In the genomic region with DNA sequence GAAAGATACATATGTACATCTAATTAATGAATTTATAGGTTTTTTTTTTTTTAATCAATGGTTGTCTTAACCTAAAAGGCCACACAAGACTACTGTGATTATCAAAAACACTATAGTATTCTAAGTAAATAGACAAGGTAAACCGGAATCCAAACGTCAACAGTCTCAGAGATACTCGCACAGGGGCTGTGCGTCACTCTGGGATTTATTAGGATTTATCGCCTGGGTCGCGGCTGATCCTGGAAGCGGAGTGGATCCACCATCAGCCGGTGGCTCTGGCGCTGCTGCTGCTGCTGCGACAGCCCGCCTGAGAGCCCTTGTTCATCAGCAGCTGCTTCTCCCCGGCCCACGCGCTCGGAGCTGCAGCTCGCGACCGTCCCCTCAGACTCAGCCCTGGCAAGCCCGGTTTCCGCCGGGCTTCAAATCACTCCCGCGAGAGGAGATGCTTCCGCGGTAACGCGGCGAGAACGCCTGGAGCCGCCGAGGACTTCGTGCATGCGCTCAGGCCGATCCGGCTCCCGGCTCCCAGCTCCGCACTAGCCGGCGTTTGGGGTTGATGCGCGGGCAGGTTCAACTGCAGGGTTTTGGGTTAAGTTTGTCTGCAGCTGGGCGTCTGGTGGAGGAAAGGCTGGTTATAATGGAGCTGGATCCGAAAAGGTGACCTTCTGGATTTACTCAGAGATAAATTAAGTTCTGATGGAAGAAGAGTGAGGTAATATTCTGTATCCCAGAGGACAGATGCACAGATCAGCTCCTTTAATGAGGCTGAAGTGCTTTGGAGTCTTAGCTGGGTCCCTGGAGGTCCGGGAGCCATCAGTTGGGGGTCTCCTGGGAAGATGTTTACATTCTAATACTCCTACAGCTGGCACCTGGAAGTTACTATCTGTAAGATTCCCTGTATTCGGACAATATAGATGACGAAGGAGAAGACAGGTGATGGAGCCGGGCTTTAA, we compare ENCODE assay signal across 8 mouse cellular contexts. TPM values are rescaled to one million over a fixed set of nuclear protein-coding genes. Genes with fewer than 3 reads are reported as not detected.
A peak's percentile ranks its signal among the peaks of the same experiment; 100 is the strongest.
DNase-seq lines count a peak whose midpoint lies in the region; ATAC-seq and TF ChIP-seq lines count a peak whose summit lies in the region.

No protein-coding gene starts in this region.

- peak overlapping the region; percentile 78 for H3K4me2 ChIP-seq in lung, embryonic 14.5 days

- TF ChIP-seq CTCF in ES-Bruce4 (IDR thresholded peaks at IDR 0.05; ENCODE audit: low read depth, low read length) = no peak
- no peak for TF ChIP-seq CTCF in lung, embryonic 14.5 days (IDR thresholded peaks at IDR 0.05; ENCODE audit: low read depth)

- TF ChIP-seq EP300 in ES-Bruce4 (IDR thresholded peaks at IDR 0.05; ENCODE audit: insufficient read depth, low read depth, low read length) = no peak

- H3K27ac ChIP-seq in ES-Bruce4 (ENCODE audit: insufficient read depth, low read length) = no peak overlapping the region
- peak overlapping the region; percentile 87 for H3K27ac ChIP-seq in hindbrain, embryonic 10.5 days
- H3K27ac ChIP-seq in lung, embryonic 14.5 days (ENCODE audit: low read depth) = peak overlapping the region; percentile 84

- no peaks in the 10 kb centered on the region for H3K36me3 ChIP-seq in ES-Bruce4 (ENCODE audit: control insufficient read depth, insufficient read depth, low read length, poor library complexity, severe bottlenecking)
- no peaks in the 10 kb centered on the region for H3K36me3 ChIP-seq in hindbrain, embryonic 10.5 days
- no peaks in the 10 kb centered on the region for H3K36me3 ChIP-seq in lung, embryonic 14.5 days (ENCODE audit: insufficient read depth)

- peak; percentile 96 for ATAC-seq in lung, embryonic 14.5 days (ENCODE audit: insufficient read depth)
- ATAC-seq in neutrophil, adult 5-6 weeks (ENCODE audit: extremely low read depth, insufficient number of reproducible peaks, low FRiP score, poor library complexity, severe bottlenecking) = peak; percentile 79

- H3K4me1 ChIP-seq in ES-Bruce4 (ENCODE audit: control insufficient read depth, insufficient read depth, low read length) = no peaks in the 10 kb centered on the region
- H3K4me1 ChIP-seq in hindbrain, embryonic 10.5 days (replicated peaks) = peaks cover 8% of the 10 kb centered on the region; the same call in 1 of the 2 replicates
- no peaks in the 10 kb centered on the region for H3K4me1 ChIP-seq in lung, embryonic 14.5 days (ENCODE audit: insufficient read depth)

- H3K9ac ChIP-seq in ES-Bruce4 (ENCODE audit: low read depth, poor library complexity, severe bottlenecking) = peak overlapping the region; percentile 79
- peak overlapping the region; percentile 69 for H3K9ac ChIP-seq in lung, embryonic 14.5 days

- H3K27me3 ChIP-seq in ES-Bruce4 (ENCODE audit: control insufficient read depth, insufficient read depth, low read length, poor library complexity, severe bottlenecking) = no peaks in the 10 kb centered on the region
- peaks cover 22% of the 10 kb centered on the region for H3K27me3 ChIP-seq in hindbrain, embryonic 10.5 days (ENCODE audit: insufficient read depth, poor library complexity, severe bottlenecking)
- H3K27me3 ChIP-seq in lung, embryonic 14.5 days (ENCODE audit: insufficient read depth, low read length) = no peaks in the 10 kb centered on the region

- WGBS in hindbrain, embryonic 10.5 days = 4% methylated on average over 48 of the region's 48 CpGs
- 4% methylated on average over 48 of the region's 48 CpGs for WGBS in lung, embryonic 14.5 days

- TF ChIP-seq POLR2A in ES-Bruce4 (IDR thresholded peaks at IDR 0.05; ENCODE audit: insufficient read depth, low read length) = no peak

- peaks cover 3% of the 10 kb centered on the region; the same call in 1 of the 2 replicates for H3K9me3 ChIP-seq in ES-Bruce4 (replicated peaks; ENCODE audit: control insufficient read depth, insufficient read depth, low read length, poor library complexity, severe bottlenecking)
- H3K9me3 ChIP-seq in hindbrain, embryonic 10.5 days = no peaks in the 10 kb centered on the region
- H3K9me3 ChIP-seq in lung, embryonic 14.5 days (ENCODE audit: low read depth, low read length) = no peaks in the 10 kb centered on the region

- DNase-seq in cerebellum, adult 8-10 months = peak; percentile 46
- peak; percentile 68 to 90 for DNase-seq in frontal cortex, adult 2 months (ENCODE audit: extremely low spot score in 1 of 2, low spot score in 1 of 2)
- peak; percentile 92 for DNase-seq in hindbrain, embryonic 10.5 days (ENCODE audit: low spot score)
- DNase-seq in layer of hippocampus, adult 9-10 months (ENCODE audit: low spot score) = peak; percentile 54
- DNase-seq in lung, embryonic 14.5 days = peak; percentile 96
- peak; percentile 86 for DNase-seq in testis, postnatal 10 days (ENCODE audit: low spot score)

- H3K4me3 ChIP-seq in ES-Bruce4 (ENCODE audit: low read depth, low read length) = peak overlapping the region; percentile 68
- peak overlapping the region; percentile 54 for H3K4me3 ChIP-seq in hindbrain, embryonic 10.5 days
- H3K4me3 ChIP-seq in lung, embryonic 14.5 days (ENCODE audit: low read depth, low read length) = peak overlapping the region; percentile 48

RNA-seq across cellular contexts. Expression of gene Bst1, which starts 10.7 kb away (rescaled TPM):
- 2.2 and 6.2 TPM in 2 replicates for polyA plus RNA-seq in ES-Bruce4 (2011; ENCODE audit: insufficient read depth, insufficient read length, low read depth, missing spikeins)
- 0.34 and 0.44 TPM in 2 replicates for polyA plus RNA-seq in frontal cortex, adult 2 months (2012; rRNA removed)
- 0.14 TPM in 1 of 2 replicates, not detected in the other for polyA plus RNA-seq in hindbrain, embryonic 10.5 days (2016; fragmentation: Nextera tagmentation; extraction: Ambion mirVana)
- 0.82 and 1.2 TPM in 2 replicates for polyA plus RNA-seq in lung, embryonic 14.5 days (2014; fragmentation: Nextera tagmentation; extraction: Ambion mirVana)
- total RNA-seq in neutrophil, adult 5-6 weeks (2017) = 122 and 131 TPM in 2 replicates

RNA-seq across cellular contexts. Expression of gene Fbxl5, which starts 13.4 kb away (rescaled TPM):
- polyA plus RNA-seq in ES-Bruce4 (2011; ENCODE audit: insufficient read depth, insufficient read length, low read depth, missing spikeins) = 89.0 and 98.2 TPM in 2 replicates
- 62.3 and 66.9 TPM in 2 replicates for polyA plus RNA-seq in frontal cortex, adult 2 months (2012; rRNA removed)
- 47.5 and 52.3 TPM in 2 replicates for polyA plus RNA-seq in hindbrain, embryonic 10.5 days (2016; fragmentation: Nextera tagmentation; extraction: Ambion mirVana)
- polyA plus RNA-seq in lung, embryonic 14.5 days (2014; fragmentation: Nextera tagmentation; extraction: Ambion mirVana) = 73.2 and 76.7 TPM in 2 replicates
- 724 and 727 TPM in 2 replicates for total RNA-seq in neutrophil, adult 5-6 weeks (2017)

Comparison
In these comparisons a context has a peak if more than half of its experiments do, and no peak if none do; other contexts are left out.
1. DNase-seq: peak in every context shown above with its lines; median percentile 96 in lung, embryonic 14.5 days; 92 in hindbrain, embryonic 10.5 days; 86 in testis, postnatal 10 days; 79 in frontal cortex, adult 2 months; 54 in layer of hippocampus, adult 9-10 months; 46 in cerebellum, adult 8-10 months.